Mouse (Mus musculus): Measurements from ENCODE around the gene Nprl2.

The Nprl2 gene

DNA sequence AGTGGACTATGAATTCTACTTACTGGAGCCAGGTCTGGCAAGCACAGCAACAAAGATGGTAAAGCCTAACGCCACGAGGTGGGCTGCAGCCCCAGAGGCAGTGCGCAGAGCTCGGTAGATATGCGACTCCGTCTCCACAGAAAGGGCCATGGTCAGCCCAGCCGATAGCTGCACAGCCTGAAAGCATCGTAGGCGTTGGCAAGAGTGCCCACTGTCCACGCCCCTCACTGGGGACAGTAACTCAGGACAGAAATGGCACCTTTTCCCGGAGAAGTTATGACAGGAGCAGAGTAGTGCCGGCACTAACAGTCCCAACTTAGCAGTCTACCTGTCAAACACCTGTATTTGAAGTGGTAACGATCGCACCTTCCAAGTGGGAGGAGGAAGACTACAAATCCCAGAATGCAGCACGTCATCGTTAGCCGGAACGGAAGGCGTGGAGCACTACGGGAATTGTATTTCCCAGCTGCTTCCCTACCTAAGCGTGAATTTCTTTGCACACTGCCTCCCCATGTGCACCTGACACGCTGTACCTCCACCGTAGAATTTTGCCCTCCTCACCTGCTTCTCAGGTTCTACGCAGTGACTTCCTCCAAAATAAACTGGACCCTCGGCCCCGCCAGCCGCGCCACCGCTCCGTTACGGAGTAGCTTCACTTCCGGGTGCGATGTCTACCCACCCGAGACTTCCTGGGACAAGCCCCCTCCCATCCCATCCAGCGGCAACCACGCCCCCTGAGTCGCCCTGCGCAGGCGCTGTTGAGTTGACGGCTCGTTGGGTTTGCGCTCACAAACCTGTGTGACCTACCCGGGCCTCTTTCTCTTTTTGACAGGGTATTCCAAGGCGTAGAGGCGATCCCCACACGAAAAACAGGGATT lies at the start of gene Nprl2, which contains the start of gene Cyb561d2:
Gene Nprl2, plus strand, starts transcription at position 753 of the 878 bp plus-strand sequence.
Gene Cyb561d2, minus strand, starts transcription at position 720 of the 878 bp plus-strand sequence.
- DNase-seq (ENCODE audit: inconsistent ontology term): peak; percentile 97

GRCm38 (mm10) chr9:107493511-107493910 lies 48.5 kb upstream of the Nprl2 start:
- DNase-seq (ENCODE audit: inconsistent ontology term): peak; percentile 57

DNA sequence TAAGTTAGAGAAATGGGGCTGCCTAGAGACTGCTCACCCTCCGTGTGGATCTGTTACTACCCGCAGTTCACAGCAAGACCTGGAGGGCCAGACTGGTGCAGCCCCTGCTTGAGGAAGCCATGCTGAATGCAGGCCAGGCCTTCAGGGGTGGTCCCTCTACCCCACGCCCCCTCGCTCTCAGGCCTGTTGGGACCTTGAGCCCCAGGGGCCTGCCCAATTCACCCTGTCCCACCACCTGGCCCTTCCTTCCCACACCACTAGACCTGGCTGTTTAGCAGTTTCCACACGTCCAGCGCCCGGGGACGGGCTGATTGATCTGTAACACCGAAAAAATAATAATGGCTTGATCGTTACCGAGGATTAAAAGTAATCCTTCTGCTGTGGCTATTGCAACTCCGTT lies 47.8 kb upstream of the Nprl2 start:
- DNase-seq (ENCODE audit: inconsistent ontology term): no peak

DNA sequence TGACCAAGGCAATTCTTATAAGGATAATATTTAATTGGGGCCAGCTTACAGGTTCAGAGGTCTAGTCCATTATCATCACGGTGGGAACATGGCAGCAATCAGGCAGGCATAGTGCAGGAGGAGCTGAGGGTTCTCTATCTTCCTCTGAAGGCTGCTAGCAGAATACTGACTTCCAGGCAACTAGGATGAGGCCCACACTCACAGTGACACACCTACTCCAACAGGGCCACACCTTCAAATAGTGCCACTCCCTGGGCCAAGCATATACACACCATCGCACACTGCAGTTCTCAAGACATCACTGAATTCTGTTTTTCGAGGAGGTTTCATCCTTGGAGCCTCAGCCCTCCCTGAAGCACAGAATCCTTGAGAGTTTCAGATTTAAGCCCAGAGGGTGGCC lies 45.7 kb upstream of the Nprl2 start:
- DNase-seq (ENCODE audit: inconsistent ontology term): no peak

DNA sequence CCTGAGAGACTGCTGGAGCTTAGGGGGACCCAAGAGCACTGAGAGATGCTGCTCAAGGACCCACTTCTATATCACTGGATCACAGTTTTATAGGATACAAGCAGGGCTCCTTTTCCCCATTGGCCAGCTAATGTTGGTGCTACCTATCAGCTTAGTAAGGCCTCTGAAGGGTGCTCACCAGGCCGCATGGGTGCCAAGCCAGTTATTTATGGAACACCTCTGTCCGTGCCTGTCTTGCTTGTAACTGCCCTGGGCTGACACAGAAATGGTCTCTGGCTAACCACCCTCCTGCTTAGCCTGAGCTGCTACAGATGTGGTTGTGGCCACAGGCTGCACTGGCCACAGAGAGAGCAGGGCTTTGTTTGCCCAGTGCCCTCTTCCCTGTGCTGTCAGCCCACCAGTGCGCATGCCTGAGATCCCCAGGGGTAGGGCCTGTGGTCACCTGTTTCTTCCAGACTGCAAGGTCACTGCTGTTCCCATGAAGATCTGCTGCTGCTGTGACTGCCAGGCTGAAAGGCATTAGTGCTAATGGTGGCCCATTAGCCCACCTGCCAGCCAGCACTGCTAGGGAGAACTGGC lies 41.2 kb upstream of the Nprl2 start:
- DNase-seq (ENCODE audit: inconsistent ontology term): no peak

DNA sequence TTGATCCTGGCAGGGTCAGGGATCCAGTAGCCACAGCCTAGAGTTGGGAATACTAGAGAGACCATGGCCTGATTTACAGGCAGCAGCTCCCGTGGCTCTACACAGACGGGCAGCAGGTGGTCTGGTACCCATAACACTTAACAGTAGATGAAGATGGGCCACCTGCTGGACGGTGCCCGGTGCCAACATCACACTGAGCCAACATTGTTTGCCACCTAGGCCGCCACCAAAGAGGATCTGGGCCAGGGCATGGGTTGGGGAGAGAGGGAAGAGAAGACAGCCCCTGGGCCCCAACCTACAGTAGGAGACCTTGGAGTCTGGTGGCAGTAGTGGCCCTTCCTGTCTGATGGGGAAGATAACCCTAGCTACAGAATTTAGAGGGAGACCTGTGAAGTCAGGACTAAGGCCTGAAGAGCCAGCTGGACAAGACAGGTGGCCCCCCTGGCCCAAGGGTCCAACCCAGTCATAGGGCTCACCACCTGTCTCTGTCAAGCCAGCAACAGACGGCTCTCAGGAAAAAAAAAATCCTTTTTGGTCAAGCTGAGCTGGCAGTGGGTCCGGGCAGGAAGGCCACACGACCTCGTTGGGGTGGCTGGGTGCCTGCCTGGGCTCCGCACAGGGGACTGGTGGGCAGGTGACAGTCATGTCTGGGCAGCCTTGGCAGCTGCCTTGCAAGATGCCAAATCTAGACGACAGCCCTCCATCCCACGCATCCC lies 39.7 kb upstream of the Nprl2 start:
- DNase-seq (ENCODE audit: inconsistent ontology term): no peak

DNA sequence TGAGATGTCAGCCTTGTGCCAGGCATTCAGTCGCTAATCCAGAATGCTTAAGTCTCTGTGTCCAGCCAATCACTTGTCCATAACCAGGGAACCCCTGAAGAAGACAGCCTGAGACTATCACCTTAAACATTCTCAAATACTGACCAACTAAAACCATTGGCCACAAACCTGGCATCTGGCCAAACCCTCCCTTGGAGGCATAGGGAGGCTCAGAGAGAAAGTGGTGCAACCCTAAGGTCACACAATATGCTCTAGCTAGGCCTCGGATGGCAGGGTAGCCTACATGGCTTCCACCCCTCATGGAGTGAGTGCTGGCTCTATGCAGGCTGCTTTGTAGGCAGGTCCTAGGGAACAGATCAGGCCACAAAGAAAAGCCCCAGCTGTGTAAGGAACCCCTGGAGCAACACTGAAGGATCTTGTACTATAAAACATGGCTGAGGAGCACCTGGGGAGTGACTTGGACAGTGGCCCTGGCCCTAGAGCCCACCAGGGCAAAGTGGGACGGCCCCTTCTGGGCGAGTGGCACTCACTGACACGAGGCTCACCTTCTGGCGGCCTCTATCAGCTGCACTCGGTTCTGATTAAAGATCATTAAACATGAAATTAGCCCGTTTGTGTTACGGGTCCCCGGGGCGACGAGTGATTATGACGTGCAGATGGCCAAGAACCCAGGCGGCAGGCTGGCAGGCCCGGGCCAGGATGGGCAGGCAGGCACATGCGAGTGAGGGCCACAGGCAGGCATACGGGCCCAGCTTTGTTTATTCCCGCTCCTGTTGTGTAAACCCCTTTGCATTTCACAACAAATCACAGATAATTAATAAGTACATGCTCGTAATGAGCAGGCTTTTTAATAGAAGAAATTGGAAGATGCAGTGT lies 37.1 kb upstream of the Nprl2 start:
- DNase-seq (ENCODE audit: inconsistent ontology term): no peak

DNA sequence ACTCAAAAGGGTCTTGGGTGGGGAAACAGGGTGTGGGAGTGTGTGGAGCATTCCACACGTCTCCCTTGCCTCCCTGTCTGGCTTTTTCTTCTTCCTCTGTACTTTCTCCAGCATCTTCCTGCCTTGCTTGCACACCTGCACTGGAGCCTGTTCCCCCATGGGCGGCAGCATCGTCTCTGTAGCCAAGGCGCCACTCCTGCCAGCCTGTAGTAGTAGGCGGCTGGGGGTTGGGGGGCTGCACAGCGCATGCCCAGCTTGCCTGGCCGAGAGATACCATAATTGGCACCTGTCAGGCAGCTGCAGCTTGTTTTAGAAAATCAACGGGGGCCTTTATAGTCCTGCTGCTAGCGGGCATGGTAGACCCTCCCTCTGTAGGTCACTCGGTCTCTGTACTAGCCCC lies 33.8 kb upstream of the Nprl2 start:
- no peak for DNase-seq (ENCODE audit: inconsistent ontology term)

- DNase-seq (ENCODE audit: inconsistent ontology term): no peak
Measured at GRCm38 (mm10) chr9:107510384-107511100, 31.5 kb upstream of the Nprl2 start.

- DNase-seq (ENCODE audit: inconsistent ontology term): peak; percentile 68
Measured at GRCm38 (mm10) chr9:107511436-107511835, 30.6 kb upstream of the Nprl2 start.

DNA sequence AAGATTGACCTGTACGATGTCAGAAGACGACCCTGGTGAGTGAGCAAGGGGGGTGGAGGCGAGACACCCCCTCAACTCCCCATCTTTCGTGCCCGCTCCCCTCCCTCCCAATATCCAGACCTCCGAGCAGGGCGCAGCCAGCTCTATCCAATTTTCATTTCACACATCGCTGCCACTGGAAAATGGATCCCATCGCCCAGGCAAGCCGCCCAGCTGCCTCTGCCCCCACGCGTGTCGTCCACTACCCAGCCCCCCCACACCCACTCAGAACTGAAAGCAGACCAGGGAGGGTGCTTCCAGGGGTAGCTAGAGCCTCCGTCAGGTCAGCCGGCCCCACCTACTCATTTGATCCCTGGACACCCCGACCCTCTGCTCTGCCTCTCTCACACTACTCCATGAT lies 29.7 kb upstream of the Nprl2 start:
- DNase-seq (ENCODE audit: inconsistent ontology term): no peak

- DNase-seq (ENCODE audit: inconsistent ontology term): peak; percentile 73
Measured at GRCm38 (mm10) chr9:107514303-107514955, 27.6 kb upstream of the Nprl2 start.

DNA sequence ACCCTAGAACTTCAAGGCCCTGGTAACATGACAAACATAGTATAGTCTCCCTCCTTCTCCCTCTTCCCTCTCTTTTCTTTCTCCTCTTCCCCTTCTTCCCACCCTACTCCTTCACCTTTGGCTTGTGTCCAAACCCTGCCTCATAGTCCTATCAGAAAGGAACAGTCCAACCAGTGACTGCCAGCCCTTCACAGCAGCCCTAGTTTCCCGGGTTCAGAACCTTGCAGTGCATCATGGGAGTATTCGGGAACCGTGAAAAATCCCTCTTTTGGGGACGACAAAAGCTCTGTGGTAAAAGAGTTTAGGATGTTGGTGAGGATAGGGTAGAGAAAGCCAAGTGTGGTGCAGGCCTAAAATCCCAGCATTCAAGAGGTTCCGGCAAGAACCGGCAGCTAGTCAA lies 21.7 kb upstream of the Nprl2 start:
- no peak for DNase-seq (ENCODE audit: inconsistent ontology term)

DNA sequence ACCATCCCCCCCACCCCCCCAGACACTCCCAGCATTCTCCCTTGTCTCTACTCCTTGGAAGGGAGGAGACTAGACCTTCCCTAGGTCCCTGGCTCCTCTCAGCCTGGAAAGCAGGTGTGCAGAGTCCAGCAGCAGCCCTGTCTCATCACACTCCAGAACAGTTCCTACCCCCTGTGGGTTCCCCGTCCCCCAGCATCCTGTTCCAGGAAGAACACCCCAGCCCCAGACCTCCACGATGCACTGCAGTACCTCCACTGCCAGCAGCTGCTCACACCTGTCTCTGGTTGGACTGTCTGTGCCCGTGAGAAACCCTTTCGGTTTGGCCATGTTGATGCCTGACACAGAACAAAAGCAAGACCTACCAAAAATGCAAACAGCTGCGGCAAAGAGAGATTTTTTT lies 20.8 kb upstream of the Nprl2 start:
- DNase-seq (ENCODE audit: inconsistent ontology term): no peak

DNA sequence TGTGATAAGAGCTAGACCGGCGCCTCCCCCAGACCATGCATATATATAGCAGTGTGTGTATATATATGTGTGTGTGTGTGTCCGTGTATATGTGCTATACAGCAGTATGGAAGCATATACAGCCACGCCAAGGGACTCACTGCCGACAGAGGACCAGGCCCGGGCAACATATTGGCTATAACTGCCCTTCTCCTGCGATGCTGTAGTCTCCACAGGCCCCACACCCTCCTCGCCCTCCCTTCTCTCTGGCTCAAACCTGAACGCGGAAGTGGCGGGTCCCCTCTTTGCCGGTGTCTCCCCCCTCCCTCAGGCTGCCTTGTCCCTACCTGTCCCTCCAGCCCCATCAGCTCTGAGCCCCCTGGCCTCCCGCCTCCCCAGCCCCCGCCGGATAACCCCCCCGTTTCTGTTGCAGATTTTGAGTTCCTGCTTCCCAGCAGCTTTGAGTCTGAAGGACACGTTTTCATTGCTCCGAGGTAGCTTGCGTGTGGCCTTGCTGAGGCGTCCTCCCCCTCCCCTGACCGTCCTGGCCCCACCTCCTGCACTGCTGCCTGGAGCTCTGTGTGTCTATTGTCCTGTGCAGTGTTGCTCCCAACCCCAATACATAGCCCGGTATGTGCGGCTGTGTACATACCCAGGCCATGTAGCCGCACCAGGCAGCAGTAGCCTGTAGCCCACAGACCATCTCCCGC lies 20.2 kb upstream of the Nprl2 start:
- peak; percentile 30 for DNase-seq (ENCODE audit: inconsistent ontology term)

DNA sequence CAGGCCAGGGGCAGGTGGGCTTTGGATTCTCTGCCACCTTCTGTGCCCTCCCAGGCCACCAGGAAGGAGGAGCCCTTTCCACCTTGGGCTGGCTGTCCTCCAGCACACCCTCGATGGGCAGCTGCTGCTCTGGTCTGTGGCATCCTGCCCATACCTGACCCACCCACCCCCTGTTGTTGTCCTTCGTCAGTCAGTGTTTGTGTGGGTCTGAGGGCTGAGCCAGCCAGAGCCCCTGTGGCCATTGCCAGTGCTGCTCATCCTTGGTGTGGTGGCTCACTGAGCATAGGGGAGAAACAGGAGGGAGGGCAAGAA lies 19.7 kb upstream of the Nprl2 start:
- no peak for DNase-seq (ENCODE audit: inconsistent ontology term)

DNA sequence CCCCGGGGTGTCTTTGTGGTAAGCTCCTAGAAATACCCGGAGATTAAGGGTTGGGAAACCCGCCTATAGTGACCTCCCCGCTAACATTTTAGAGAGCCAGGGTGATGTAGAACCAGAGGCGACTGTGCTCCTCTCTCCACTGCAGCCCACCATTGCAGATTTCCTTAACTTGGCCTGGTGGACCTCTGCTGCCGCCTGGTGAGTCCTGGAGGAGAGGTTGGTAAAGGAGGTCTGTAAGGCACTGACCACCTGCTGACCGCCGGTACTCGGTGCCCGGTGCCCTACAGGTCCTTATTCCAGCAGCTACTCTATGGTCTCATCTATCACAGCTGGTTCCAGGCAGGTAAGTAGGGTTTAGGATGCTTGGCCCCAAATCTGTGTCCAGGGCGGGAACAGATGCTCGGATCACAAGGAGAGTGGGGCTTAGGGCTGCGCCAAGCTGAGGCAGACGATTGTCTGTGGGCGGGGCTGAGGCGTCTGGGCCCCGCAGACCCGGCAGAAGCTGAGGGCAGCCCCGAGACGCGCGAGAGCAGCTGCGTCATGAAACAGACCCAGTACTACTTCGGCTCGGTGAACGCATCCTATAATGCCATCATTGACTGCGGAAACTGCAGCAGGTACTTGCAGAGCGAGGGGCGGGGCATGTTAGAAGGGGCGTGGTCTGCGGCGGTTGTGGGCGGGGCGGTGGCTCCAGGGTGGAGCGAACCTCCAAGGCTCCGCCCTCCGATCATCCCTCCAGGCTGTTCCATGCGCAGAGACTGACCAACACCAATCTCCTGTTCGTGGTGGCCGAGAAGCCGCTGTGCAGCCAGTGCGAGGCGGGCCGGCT lies 15.6 kb upstream of the Nprl2 start:
- peak; percentile 71 for DNase-seq (ENCODE audit: inconsistent ontology term)

DNA sequence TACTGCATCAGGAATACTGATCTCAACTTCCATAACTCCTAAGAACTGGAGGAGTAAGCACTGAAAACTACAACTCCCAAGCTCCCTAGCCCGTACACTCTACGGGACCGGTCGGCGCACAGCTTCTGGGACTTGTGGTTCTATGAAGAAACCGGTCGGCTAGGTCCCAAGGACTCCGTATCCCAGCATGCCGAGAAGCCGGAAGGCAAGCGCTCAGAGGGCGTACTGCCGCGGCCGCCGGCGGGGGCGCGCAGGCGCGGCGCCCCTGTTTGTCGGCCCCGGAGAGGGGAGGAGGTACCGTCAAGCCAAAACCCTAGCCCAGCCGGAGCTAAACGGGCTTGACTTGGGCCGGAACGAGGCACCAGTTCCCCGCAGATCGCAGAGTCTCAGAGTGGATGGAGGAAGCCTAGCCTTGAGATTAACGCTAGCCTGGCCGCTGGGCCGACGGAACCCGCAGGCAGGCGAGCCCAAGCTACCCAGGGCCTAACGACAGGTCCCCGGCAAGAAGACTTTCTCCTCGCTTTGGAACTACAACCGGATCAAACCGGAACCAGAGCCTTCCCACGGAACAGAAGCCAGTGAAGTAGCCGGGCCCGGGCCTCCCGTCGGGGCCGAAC lies 8.1 kb upstream of the Nprl2 start, which contains the start of gene Tmem115:
Gene Tmem115, plus strand, starts transcription at position 155 of the 617 bp plus-strand sequence.
- peak; percentile 96 for DNase-seq (ENCODE audit: inconsistent ontology term)
